Mouse (Mus musculus): ENCODE data around the gene Ubl4a.

GRCm38 (mm10) chrX:74400136-74400535 is 27.1 kb upstream of the Ubl4a start:
- TF ChIP-seq CTCF (IDR thresholded peaks at IDR 0.05; ENCODE audit: extremely low read depth, insufficient read depth, insufficient read length, insufficient replicate concordance) (no peak), POLR2A (IDR thresholded peaks at IDR 0.05; ENCODE audit: low read depth, low read length) (no peak)
